Mouse (Mus musculus) left cerebral cortex, postnatal 25 days (tissue): ENCODE measurements around the gene Hoxb9. TPM values are rescaled to one million over a fixed set of nuclear protein-coding genes. Genes with fewer than 3 reads are reported as not detected.
A peak's percentile ranks its signal among the peaks of the same experiment; 100 is the strongest.

ENCODE experiments used
- DNase-seq, 2 experiments: peaks; one replicate each; pipeline ENCODE4 v3.0.0; 2022; ENCODE audit warnings: low spot score in 2 of 2, mixed read lengths in 1 of 2
- intact Hi-C: fragments of 180-260 bp; cut with DNase I; formaldehyde crosslinking; loops from one replicate; pipeline ENCODE4 v1.15.1; 2025
- total RNA-seq, 2 experiments: library from RNA; stranded (reverse); gene quantifications; 2 replicates each; pipeline ENCODE4 v1.2.3; 2021

Gene Hoxb9
- total RNA-seq, 2 experiments from 2014 or later: not detected

GRCm38 (mm10) chr11:96292565-96293301, 21.5 kb downstream of the Hoxb9 start:
- intact Hi-C loops: no loop called here
- no peak for DNase-seq

DNA sequence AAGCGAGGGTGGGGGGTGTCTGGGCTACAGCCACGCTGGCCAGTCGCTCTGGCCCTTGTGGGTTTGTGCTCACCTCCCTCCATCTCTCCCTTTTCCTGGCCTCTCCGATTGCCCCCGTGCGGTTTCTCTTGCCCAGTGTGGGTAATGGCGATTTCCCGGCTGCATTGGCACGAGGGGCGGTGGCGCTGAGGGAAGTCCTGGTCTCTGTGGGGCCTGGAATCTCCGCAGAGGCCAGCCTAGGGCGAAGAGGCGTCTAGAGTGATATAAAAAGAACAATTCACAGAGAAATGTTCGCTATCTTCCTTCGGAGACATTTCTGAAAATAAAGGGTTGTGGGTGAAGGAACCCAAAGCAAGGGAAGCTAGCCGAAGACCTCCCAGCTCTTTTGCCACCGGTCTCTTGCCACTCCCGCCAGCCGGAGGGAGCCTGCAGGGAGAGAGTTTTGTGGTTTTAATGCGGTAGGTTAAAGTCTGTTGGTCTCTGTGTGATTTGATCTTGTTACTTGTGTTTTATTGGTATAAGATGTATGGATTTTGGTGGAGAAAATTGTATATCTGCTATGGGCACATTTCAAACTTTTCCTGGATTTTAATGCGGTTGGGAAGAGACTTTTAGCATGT, 22.2 kb downstream of the Hoxb9 start:
- intact Hi-C loops: no loop called here
- DNase-seq: no peak

GRCm38 (mm10) chr11:96294245-96295091, 23.2 kb downstream of the Hoxb9 start:
- DNase-seq: peak in 1 of 2 experiments; percentile 32
- intact Hi-C loops: no loop called here

DNA sequence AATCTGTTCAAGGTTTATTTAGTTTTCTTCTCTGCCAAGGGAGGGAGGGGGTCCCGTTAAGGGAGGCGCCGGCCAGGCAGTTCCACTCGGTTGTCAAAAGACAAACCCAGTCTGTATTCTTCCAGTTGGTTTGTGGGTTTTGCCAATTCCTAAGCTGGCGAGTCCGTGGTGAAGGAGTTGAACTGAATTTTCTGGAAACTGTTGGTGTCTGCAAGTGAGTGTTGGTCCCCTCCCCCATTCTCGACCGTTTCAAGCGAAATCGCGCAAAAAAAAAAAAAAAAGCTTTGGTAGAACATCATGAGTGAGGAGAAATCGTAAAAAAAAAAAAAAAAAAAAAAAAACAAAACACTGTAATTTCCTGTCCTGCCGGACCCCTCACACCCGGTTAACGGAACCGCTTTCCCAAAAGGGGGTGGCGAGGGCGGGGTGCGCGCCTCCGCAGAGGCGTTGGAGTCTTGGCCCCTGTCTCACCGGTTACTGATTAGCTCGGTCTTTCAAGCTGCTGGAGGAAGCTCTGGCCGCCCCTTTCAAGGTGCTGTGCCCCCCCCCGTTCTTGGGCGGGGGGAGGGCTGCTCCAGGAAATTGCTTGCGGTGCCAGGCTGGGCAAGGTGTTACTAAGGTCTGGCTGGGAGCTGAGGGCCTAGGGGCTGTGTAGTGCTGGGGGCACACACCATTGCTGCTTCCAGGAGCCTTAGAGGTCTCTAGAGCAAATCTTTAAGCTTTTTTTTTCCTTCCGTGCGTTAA, 24.0 kb downstream of the Hoxb9 start:
- no peak for DNase-seq
- intact Hi-C loops: no loop called here

DNA sequence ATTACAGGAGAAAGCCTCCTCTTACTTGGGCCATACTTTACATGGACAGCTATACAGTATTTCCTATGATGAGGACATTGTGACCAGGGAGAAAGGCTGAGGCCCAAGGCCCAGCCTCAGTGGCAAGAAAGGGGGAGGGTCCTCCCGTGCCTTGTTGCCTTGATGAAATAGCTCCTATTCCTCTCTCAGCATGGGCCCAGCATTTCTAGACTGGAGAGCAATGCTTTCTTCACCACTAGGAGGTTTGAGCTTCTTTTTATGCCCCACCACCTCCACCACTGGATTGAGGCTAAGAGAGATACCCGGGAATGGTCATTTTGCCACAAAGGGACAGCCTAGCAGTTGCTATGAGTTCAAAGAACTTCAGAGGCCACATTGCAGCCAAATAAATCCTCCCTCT, 25.7 kb downstream of the Hoxb9 start:
- DNase-seq: no peak
- intact Hi-C loops: no loop called here

- intact Hi-C loops: no loop called here
- no peak for DNase-seq
Observed at GRCm38 (mm10) chr11:96297428-96297827, 26.2 kb downstream of the Hoxb9 start.

DNA sequence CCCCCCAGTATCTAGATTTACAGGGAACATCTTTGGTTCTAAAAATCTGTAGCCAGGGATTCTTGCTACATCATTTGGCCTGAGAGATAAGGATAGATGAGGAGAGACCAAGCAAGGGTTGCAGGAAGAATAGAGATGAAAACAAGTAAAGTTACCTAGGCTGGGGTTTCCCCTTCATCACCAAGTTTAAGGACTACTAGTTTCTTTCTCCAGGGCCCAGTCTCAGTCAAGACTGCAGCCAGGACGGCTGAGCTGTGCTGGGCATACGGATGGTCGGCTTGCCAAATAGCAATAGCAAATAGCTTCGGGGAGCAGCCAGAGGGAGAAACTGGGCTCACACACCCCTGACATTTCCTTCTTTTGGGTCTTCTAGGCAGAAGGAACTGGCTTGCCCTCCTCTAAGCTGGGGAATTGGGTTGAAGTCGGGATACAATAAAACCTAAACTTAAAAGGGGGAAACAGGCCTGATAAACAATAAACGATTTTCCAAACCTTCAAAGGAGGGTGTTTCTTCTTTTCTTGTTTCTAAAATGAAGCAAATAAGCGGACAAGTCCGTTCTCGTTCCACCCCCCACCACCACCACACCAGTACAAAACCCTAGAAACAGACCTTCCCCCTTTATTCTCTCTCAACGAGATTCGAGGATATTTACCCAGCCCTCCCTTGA, 26.8 kb downstream of the Hoxb9 start:
- no peak for DNase-seq
- intact Hi-C loops: no loop called here

GRCm38 (mm10) chr11:96298895-96299667, 27.8 kb downstream of the Hoxb9 start:
- intact Hi-C loops: no loop called here
- no peak for DNase-seq

DNA sequence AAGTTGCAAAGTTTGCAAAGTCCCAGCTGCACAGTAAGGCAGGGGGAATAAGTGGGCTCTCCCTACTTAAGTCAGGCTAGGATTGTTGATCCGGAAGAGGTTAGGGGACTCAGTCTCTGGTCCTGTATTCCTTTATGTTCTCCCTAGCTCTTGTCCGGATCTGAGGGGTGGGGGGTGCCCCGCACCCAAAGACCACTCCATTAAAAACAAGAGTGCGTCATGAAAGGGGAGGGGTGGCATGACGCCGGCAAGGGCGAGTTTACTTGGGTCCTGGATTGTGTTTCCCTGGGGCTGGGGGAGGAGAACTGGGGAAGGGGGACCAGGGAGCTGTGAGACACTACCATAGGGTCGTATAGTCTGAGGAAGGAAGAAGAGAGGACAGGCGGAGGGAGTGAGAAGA, 28.5 kb downstream of the Hoxb9 start:
- intact Hi-C loops: no loop called here
- DNase-seq: no peak

DNA sequence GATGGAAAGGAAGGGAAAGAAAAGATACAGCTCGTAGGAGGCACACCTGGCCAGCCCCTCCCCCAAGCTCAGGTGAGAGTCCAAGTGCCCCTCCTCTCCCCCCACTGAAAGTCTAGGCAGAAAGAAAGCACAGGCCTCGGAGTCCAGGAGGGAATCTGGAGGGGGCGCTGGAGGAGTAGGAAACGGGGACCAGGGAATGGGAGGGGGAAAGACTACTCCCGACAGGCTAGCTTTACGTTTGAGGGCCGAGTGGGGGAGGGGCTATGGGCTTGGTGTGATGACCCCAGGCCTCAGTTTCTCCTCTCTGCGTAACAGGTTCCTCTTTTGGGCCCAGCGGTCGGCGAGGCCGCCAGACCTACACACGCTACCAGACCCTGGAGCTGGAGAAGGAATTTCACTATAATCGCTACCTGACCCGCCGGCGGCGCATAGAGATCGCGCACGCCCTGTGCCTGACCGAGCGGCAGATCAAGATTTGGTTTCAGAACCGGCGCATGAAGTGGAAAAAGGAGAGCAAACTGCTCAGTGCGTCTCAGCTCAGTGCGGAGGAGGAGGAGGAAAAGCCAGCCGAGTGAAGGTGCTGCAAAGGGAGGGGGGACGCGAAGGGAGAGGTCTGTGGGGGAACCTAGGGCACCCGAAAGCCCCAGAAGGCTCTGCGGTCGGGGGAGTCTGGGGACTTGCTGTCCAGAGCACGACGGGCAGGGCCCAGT, 29.3 kb downstream of the Hoxb9 start:
- intact Hi-C loops: no loop called here
- DNase-seq: no peak

DNA sequence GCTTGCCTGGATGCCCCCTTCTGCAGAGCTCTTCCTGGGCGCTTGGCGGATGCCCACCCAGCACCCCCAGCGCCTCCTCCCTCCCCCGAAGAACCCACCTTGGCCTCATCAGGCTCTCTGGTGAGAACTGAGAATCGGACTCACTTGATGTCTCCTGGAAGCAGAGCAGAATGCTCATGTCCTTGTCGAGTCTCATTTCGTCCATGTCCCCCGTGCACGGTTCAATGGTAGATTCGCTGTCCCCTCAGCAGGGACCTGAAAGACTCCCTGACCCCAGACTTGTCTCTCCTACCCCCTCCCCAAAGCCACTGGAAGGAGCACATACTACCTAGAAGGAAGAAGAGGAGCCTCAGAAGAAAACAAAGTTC, 29.8 kb downstream of the Hoxb9 start:
- intact Hi-C loops: no loop called here
- no peak for DNase-seq

GRCm38 (mm10) chr11:96301837-96302236, 30.6 kb downstream of the Hoxb9 start:
- intact Hi-C loops: no loop called here
- peak in 1 of 2 experiments; percentile 43 for DNase-seq

- intact Hi-C loops: no loop called here
- DNase-seq: no peak
Observed at GRCm38 (mm10) chr11:96302381-96303150, 31.3 kb downstream of the Hoxb9 start.

- intact Hi-C loops: no loop called here
Observed at GRCm38 (mm10) chr11:96303151-96304099, 32.2 kb downstream of the Hoxb9 start, which contains the start of gene Hoxb5. Hoxb5 (plus strand) TSS chr11:96303336.

DNA sequence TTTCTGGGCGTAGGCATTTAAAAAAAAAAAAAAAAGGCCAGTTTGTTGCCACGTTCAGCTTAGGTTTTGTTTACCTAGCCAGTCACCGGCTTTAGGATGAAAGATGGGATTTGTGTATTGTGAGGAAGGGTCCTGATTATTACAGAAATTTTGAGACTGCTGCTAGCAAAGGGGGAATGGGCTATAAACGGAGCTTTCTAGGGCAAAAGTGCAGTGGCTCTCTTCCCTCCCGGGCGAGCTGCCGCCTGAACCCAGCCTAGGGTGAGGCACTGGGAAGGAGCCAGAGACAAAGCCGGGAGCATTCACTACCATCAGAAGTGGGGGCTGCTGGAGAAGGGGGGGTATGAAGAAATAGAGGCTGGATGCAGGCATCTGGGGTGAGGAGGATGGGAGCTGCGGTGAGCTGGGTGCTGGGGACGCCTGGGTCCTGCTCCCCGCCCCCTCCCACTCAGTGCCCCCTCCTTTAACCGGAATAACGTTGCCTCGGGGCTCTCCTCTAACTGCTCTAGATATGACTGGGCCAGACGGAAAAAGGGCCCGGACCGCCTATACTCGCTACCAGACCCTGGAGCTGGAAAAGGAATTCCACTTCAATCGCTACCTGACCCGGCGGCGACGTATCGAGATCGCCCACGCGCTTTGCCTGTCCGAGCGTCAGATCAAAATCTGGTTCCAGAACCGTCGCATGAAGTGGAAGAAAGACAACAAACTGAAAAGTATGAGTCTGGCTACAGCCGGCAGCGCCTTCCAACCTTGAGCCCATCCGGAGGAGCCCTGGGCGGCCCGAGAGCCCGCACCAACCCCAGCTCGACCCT, 33.3 kb downstream of the Hoxb9 start:
- intact Hi-C loops: no loop called here
- no peak for DNase-seq

More at GRCm38 (mm10) chr11:96303151-96304099, 32.2 kb downstream of the Hoxb9 start, which contains the start of gene Hoxb5:
- DNase-seq: no peak
